Mouse (Mus musculus) E14TG2a.4 (cell line): ENCODE measurements around the gene Cyb5r2.

Source experiments
- CTCF ChIP-seq: conservative IDR thresholded peaks from 2 replicates; pipeline ENCODE4 v1.5.1; 2014; ENCODE audit warnings: low read length
- POU5F1 ChIP-seq: IDR thresholded peaks from 2 replicates; pipeline ENCODE4 v1.6.1; 2014; ENCODE audit warnings: low read length, borderline replicate concordance

- TF ChIP-seq CTCF, result no peak
- no peak for TF ChIP-seq POU5F1
These were observed 13.0 kb upstream of the Cyb5r2 start for GRCm38 (mm10) chr7:107770812-107771211.
